In the genomic region with DNA sequence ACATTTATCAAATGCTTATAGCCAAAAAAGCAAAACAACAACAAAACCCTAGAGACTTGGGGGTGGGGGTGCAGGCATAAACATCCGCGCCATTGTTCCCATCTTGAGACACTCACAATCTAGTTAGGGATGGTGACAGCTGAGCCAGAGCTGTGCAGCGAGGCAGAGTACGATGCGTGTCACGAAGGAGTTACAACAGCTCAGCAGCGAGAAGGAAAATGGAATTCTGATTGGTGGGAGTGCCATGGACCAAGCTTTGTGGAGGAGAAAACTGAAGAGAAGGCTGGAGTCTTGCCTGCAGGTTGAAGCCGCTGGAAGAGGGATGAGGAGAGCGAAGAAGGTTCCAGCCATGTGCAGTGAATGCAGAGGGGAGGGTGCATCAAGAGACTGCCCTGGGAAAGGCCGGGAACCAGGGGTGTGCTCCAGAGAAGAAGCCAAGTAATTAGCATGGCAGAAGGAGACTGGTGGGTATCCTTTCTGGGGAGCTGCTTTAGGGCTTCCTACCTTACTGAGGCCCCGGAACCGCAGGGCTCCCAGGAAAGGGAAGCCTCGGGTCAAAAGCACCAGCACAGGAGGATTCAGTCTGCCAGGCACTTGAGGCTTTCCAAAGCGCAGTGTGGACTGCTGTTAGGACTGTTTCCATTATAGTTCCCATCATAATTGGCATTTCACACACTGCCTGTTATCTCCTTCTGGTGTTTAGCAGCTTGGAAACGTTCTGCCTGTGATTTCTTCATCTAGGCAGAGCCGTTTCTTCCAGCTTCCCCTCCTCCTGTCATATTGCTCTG, we compare ENCODE assay signal across 11 mouse cellular contexts.
A peak's percentile ranks its signal among the peaks of the same experiment; 100 is the strongest.
DNase-seq lines count a peak whose midpoint lies in the region; ATAC-seq lines count a peak whose summit lies in the region.
"Had no signal": no experiment of that assay in that cellular context is flagged by ENCODE, and none has a peak within 500 bp of the region (broad histone marks: within the 10 kb centered on the region; RNA-seq: fewer than 3 reads in every experiment).

No protein-coding gene starts in this region.

- H3K9ac ChIP-seq in midbrain, embryonic 13.5 days (replicated peaks), result peak overlapping the region; percentile 32; the same call in 1 of the 2 replicates
- H3K9ac ChIP-seq: embryonic facial prominence, embryonic 15.5 days; limb, embryonic 15.5 days had no signal

- peaks cover 26% of the 10 kb centered on the region for H3K4me1 ChIP-seq in midbrain, embryonic 13.5 days (replicated peaks)
- H3K4me1 ChIP-seq: embryonic facial prominence, embryonic 15.5 days; limb, embryonic 15.5 days had no signal

- no peaks in the 10 kb centered on the region for H3K9me3 ChIP-seq in midbrain, embryonic 13.5 days
- H3K9me3 ChIP-seq: embryonic facial prominence, embryonic 15.5 days; limb, embryonic 15.5 days had no signal

- H3K27ac ChIP-seq in midbrain, embryonic 13.5 days, result peak overlapping the region; percentile 81
- H3K27ac ChIP-seq: embryonic facial prominence, embryonic 15.5 days; limb, embryonic 15.5 days had no signal

- peak; percentile 77 for ATAC-seq in midbrain, embryonic 13.5 days

- no peaks in the 10 kb centered on the region for H3K36me3 ChIP-seq in midbrain, embryonic 13.5 days
- H3K36me3 ChIP-seq: embryonic facial prominence, embryonic 15.5 days; limb, embryonic 15.5 days had no signal

- H3K4me3 ChIP-seq in midbrain, embryonic 13.5 days (replicated peaks), result no peak overlapping the region
- H3K4me3 ChIP-seq: embryonic facial prominence, embryonic 15.5 days; limb, embryonic 15.5 days had no signal

- H3K4me2 ChIP-seq in midbrain, embryonic 13.5 days (replicated peaks), result peak overlapping the region; percentile 40
- H3K4me2 ChIP-seq: embryonic facial prominence, embryonic 15.5 days; limb, embryonic 15.5 days had no signal

- H3K27me3 ChIP-seq in midbrain, embryonic 13.5 days, result no peaks in the 10 kb centered on the region
- H3K27me3 ChIP-seq: embryonic facial prominence, embryonic 15.5 days; limb, embryonic 15.5 days had no signal

- WGBS in midbrain, embryonic 13.5 days, result 40% methylated on average over 16 of the region's 16 CpGs

- peak; percentile 51 for DNase-seq in layer of hippocampus, adult 11-12 months (ENCODE audit: low spot score)
- DNase-seq in layer of hippocampus, adult 9-10 months (ENCODE audit: low spot score), result no peak
- DNase-seq in layer of hippocampus, adult 18-20 months (ENCODE audit: low spot score in 2 of 2), result peak; percentile 59 to 76
- no peak for DNase-seq in embryo, embryonic 10 days (ENCODE audit: low spot score)
- DNase-seq in adrenal gland, adult 2 months, result no peak
- DNase-seq in gastrocnemius, postnatal 25 days, result no peak
- no peak for DNase-seq in kidney, postnatal 36 days
- DNase-seq: heart, postnatal 14 days had no signal

Comparison
In these comparisons a context has a peak if more than half of its experiments do, and no peak if none do; other contexts are left out.
1. DNase-seq: peak in layer of hippocampus, adult 11-12 months (single experiment) and layer of hippocampus, adult 18-20 months (2 of 2); none in layer of hippocampus, adult 9-10 months (single experiment), embryo, embryonic 10 days (single experiment), adrenal gland, adult 2 months (single experiment), gastrocnemius, postnatal 25 days (single experiment) and kidney, postnatal 36 days (0 of 2).